Mouse (Mus musculus) brain, embryonic 14.5 days (tissue): ENCODE results near the gene Dmrt1.

Experiments
- CTCF ChIP-seq: fragments of 200-500 bp; IDR thresholded peaks from 2 replicates; pipeline ENCODE4 v1.5.1; 2012; ENCODE audit warnings: inconsistent platforms, mild to moderate bottlenecking, moderate library complexity, borderline replicate concordance; ENCODE audit not compliant: insufficient read depth, insufficient read length; ENCODE audit errors: extremely low read depth
- POLR2A ChIP-seq: fragments of 200-500 bp; IDR thresholded peaks from 2 replicates; pipeline ENCODE4 v1.6.1; 2012; ENCODE audit warnings: mild to moderate bottlenecking, inconsistent platforms, borderline replicate concordance; ENCODE audit not compliant: poor library complexity, insufficient read depth, insufficient read length, severe bottlenecking; ENCODE audit errors: extremely low read depth

DNA sequence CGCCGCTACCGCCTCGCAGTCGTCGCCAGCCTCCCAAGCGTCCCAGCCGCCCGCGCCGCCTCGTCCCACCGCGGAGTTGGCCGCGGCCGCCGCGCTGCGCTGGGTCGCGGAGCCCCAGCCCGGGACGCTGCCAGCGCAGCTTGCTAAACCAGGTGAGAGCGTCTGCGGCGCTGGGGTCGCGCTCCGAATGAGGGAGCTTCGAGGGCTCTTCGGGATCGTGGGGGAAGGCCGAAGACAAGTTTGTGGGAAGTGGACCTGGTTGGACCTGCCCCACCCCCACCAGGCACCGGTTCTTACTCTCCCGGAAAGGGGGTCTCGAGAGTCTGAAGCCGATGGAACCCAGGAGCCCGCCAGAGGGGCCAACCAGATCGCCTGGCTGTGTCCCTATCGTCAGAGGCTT, 105.7 kb downstream of the Dmrt1 start:
- TF ChIP-seq POLR2A (no peak), CTCF (no peak)
